Mouse (Mus musculus) thymus, postnatal 0 days (tissue): ENCODE data around the gene Klc4. TPM values are rescaled to one million over a fixed set of nuclear protein-coding genes. Genes with fewer than 3 reads are reported as not detected.

ENCODE experiments used
- DNase-seq: peaks from one replicate; pipeline ENCODE4 v3.0.0-alpha.2; 2015; ENCODE audit warnings: low spot score
- polyA plus RNA-seq: library from polyadenylated mRNA; unstranded; fragments of >200 nt; fragmentation: Nextera tagmentation; extraction: Ambion mirVana; gene quantifications from 2 replicates; pipeline ENCODE4 v1.2.1, GENCODE M21; 2015

The Klc4 gene
- polyA plus RNA-seq, 1 experiment from 2014 or later: 18.4 TPM

DNA sequence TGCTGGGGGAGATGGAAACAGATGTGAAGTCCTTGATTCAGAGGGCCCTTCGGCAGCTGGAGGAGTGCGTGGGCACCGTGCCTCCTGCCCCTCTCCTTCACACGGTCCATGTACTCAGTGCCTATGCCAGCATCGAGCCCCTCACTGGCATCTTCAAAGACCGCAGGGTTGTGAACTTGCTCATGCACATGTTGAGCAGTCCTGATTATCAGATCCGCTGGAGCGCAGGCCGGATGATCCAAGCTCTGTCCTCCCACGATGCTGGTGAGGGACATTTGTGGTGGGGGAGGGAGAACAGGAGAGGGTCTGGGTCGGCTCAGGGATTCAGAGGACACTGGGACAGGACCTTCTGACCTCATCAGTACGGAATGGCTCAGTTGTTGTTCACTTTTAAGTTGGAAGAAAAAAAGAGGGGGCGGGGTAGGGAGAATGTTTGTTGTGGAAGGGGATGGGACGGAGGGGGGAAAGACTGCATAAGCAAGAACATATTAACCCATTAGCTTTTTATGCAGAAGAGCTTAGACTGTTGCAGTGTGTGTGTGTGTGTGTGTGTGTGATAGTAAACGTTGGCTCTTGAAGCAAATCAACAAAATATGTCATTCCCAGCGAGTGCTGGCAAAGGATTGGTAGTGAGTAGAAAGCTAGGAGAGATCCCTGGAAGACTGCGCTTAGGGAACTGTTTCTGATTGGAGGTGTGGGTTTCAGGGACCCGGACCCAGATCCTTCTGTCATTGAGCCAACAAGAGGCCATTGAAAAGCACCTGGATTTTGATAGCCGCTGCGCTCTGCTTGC is 6.1 kb upstream of the Klc4 start:
- DNase-seq: no peak

- no peak for DNase-seq
Measured at GRCm38 (mm10) chr17:46651292-46651691, 5.5 kb upstream of the Klc4 start.

DNA sequence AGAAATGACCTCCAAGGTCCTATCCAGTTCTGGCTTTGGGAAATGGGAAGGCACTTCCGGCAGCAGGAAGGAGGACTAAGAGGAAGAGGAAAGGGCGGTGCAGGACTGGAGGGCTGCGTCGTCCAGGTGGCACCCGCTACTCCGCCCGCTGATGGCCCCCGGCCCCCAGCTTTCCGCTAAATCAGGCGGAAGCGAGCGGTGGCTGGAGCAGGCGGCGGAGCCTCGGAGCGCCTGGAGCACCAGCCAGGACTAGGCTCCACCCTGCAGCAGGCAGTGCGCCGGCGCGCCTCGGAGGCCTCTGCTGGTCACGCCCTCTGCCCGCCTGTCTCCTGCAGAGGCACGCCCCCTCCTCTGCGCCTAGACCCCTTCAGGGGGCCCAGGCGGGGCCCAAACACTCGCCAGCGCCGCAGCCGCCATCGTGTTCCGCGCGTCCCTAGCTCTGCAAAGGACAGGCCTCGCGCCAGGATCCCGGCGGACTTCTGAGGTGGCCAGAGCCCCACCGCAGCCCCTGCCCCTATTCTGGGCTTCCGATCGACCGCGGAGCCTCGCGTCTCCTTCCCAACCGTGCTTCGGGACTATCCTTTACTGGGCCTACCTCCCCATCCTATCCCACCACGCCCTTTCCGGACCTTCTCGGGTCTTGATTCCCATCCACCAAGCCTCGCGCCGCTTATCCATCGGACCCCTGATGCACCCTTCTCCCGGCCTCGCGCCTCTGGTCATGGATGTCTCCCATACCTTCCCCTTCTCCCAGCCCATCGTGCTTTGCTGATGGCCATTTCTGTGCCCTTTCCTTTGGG is 4.6 kb upstream of the Klc4 start, which contains the start of gene Cul7:
Gene Cul7, plus strand, starts transcription at position 106 of the 800 bp plus-strand sequence.
- DNase-seq: peak; percentile 93

DNA sequence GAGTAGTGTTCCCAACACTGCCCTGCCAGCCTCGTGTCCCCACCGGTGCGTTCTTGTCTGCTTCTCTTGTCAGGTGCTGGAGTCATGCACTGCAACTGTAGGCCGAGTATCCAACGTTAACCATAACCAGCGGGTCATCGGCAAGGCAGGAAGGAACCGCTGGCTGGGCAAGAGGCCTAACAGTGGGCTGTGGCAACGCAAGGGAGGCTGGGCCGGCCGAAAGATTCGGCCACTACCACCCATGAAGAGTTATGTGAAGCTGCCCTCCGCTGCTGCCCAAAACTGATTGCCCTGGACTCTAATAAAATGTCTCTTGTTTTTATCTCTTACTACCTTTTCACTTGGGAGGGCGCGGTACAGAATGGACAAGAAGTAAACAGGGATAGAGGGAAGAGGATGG is 4.0 kb upstream of the Klc4 start:
- DNase-seq: no peak

GRCm38 (mm10) chr17:46648436-46648835 is 2.6 kb upstream of the Klc4 start:
- DNase-seq: no peak

GRCm38 (mm10) chr17:46647279-46647678 is 1.5 kb upstream of the Klc4 start:
- no peak for DNase-seq

- DNase-seq: no peak
Measured at GRCm38 (mm10) chr17:46646322-46646662, 470 bp upstream of the Klc4 start.

DNA sequence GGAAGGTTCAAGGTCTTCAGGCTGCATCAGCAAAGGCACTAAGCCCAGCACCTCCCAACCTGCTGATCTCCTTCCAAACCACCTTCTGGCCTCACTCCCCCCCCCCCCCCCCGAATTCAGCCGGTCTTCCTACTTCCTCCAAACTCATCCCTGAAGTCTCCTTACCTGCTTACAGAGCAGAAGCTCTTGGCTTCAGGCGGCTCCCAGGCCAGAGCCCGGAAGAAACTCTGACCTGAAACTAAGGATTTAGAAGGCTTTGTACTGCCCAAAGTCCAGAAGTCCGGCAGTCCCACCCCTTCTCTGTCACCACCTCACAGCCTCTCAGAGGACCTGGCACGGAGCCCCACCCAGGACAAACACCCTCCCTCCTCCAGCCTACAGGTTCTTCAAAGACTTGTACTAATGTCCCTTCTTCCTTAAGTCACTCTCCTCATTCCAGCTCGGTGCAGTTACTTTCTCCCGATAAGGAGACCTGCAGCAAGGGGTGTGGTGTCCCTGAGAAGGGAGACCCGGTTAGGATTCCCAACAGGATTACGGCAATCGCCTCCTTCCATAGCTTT is 826 bp downstream of the Klc4 start:
- DNase-seq: no peak

DNA sequence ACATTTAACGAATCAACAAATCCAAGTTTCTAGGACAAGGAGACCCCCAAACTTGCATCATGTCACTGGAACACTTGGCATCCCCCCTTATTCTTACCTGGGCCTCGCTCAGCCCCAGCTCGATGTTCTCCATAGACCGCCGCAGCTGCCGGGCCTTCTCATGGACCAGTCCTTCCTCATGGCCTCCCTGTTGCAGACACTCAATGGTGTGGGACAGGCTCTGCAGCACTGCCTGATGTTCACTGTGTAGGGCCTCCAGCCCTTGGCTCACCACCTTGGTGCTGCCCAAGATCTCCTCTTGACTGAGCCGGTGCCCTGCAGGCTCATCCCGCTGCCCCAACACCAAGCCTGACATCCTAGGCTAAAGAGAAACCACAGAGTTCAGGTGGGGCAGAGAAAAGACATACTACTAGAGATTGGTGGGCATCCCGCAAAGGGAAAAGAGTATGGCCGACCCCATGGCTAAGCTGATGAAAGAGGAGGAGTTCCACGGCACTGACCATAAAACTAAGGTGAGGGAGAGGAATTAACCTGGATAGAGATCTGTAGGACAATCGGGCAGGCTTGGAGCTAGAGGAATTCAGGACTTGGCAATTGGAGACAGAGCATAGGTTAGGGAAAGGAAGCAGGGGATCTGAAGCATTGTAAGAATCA is 1.5 kb downstream of the Klc4 start:
- DNase-seq: no peak

DNA sequence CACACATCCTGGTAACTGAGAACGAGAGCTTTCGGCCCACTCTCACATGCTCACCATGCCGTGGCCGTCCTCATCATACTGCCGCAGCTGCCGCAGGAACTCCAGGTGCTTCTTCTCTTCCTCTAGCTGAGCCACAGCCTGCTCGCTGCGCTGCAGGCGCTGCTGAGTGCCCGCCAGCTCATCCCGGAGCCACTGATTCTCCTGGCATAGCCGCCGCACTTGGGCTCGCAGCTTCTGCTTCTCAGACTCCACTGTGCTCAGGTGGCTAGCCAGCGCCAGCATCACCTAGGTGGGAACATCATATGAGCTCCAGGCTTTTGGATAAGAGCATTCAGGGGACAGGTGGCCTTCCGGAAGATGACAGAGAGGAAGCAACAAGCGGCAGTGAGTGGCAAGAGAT is 3.8 kb downstream of the Klc4 start:
- no peak for DNase-seq

DNA sequence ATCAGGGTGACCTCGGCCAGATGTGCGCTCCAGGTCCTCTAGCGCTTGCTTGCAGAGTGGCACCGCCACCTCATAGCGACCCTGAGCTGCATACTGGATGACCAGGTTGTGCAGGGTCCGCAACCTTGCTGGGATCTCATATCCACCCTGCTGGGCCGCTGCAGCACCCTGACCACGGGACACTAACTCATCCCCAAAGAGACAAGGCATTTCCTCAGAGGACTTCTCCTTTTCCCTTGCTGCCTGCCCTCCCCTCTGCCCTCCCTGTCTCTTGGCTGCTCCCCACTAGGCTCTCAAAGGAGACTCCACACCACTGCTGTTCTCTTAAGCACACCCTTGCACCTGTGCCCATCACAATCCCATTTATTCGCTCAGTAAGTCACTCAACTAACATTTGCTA is 5.9 kb downstream of the Klc4 start:
- no peak for DNase-seq

- DNase-seq: peak; percentile 76
Measured at GRCm38 (mm10) chr17:46636831-46637523, 8.8 kb downstream of the Klc4 start.

DNA sequence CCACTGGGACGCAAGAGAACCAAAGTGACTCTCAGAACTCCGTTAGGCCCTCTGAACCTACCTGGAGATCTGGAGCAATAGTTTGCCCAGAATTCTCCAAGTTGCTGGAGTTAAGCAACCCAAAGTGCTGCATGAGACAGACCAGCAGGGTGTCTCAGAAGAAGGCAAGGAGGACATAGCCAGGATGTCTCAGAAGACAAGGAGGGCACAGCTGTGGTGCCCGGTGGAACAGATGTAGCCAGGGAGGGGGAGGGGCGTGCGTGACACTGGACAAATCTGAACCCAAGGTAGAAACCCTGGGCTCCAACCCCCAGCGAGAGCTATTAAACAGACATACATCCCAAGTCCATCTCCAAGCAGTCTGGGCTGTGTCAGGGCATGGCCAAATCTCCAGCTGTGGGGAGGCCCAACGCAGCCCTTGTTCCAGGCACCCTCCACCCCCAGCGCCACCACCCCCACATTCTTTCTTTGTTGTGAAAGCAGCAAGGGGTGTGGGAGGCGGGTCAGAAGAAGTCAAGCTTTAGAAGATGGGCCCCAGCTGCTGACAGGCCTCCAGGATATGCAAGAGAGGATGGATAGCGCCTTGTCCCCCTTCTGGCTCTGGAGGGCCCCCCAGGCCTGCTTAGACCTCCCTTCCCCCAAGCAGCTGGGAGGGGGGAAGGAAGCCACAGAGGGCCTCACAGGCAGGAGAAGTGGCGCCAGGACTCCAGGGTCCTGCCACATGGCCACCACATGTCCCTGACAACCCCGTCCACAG is 16.0 kb downstream of the Klc4 start:
- DNase-seq: peak; percentile 65

GRCm38 (mm10) chr17:46628791-46629684 is 16.8 kb downstream of the Klc4 start, which contains the start of gene Ptk7:
Gene Ptk7 (minus strand): TSS chr17:46629504.
- DNase-seq: peak; percentile 68

GRCm38 (mm10) chr17:46628471-46628790 is 17.4 kb downstream of the Klc4 start:
- DNase-seq: no peak

GRCm38 (mm10) chr17:46627409-46627808 is 18.4 kb downstream of the Klc4 start:
- DNase-seq: no peak

- DNase-seq: no peak
Measured at GRCm38 (mm10) chr17:46624598-46624997, 21.2 kb downstream of the Klc4 start.

DNA sequence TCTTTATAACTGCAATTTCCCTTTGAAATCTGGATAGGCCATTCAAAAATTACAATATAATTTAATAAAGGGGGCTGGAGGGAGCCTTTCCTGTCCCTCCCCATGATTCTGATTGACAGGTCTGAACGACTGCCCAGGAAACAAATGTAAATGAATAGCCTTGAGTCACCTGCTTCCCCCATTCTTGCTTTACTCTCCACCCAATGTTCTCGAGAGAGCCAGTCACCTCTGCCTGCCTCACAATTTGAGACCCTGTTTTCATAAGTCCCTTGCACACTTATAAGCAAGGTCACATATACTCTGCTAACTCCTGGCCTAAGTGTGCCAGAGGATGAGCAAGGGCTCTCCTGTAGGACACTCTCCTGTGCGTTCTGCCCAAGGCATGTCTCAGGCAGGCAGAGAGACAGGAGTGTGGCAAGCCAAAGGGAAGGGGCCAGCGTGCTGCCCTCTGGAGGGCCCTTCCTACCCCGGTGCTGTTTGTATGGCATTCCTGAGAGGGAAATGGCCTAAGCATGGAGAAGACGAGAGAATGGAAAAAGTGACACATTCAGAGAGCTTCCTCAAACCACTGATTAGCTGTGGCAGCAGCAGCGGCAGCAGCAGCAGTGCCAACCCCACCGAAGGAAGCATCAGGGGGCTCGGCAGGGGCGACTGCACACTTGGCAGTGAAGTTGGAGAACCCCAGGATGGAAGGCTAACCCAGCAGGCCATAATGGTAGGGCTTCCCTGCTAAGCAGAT is 21.8 kb downstream of the Klc4 start:
- no peak for DNase-seq

DNA sequence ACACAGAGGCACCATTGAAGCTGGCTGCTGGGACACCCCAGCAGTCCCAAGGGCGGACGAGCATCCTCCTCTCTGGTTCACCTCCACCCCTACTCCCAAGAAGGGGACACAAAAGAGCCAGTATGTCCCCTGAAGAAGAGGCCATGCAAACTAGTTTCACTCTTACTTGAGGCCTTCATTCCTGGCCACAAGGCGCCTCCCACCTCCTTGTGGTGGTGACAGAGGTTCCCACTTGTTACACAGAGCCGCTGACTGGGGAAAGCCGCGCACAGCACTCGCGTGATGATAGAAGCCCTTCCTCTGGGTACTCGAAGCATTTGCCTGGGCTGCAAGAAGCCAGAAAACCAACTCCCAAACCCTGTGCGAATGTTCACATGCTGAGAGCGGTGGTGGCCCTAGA is 23.6 kb downstream of the Klc4 start:
- DNase-seq: peak; percentile 61
